Mouse (Mus musculus): ENCODE results near the gene Anks4b.

DNA sequence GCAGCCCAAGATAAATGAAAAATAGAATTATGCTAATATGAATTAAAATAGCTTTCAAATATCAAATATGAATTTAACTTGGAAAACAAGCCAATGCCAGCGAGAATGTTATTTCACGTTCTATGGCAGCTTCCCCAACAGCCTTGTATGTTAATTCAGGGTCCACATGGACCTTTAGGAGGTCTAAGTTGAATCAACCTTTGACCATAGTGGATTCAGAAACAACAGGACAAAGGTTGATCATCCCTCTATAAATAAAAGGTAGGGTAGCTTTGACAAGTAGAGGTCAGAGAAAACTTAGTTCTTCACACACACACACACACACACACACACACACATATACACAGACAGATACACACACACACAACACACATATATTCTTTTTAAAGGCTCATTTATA lies 22.8 kb upstream of the Anks4b start:
- TF ChIP-seq MEF2A (IDR thresholded peaks at IDR 0.05; ENCODE audit: extremely low read depth, insufficient replicate concordance, low read depth, low read length, poor library complexity, severe bottlenecking) = no peak
- TF ChIP-seq ZC3H11A (IDR thresholded peaks at IDR 0.05; ENCODE audit: low read depth, low read length) = no peak
- no peak for TF ChIP-seq RAD21 (IDR thresholded peaks at IDR 0.05; ENCODE audit: low read depth, low read length)
- TF ChIP-seq CTCF (IDR thresholded peaks at IDR 0.05 in 2 of 3, conservative IDR thresholded peaks at IDR 0.05 in 1 of 3; ENCODE audit: control insufficient read depth in 1 of 3, insufficient read depth in 1 of 3, low read depth in 2 of 3, low read length in 3 of 3, poor library complexity in 1 of 3, severe bottlenecking in 1 of 3) = no peak

All from MEL (cell line).